Mouse (Mus musculus) neural tube, embryonic 12.5 days (tissue): ENCODE measurements around the gene Tbk1. TPM values are rescaled to one million over a fixed set of nuclear protein-coding genes. Genes with fewer than 3 reads are reported as not detected.

Experiments
- ATAC-seq: fragments of 200-750 bp; cut with Nextera tagmentation; 2 replicates; pipeline ENCODE4 v1.8.0; 2017; ENCODE audit warnings: low read depth, mild to moderate bottlenecking, moderate TSS enrichment, moderate library complexity; ENCODE audit not compliant: low FRiP score
- H3K27ac ChIP-seq: fragments of 300-500 bp; sonication (generic); 2 replicates; pipeline ENCODE4 v1.5.1; 2016
- H3K27me3 ChIP-seq: fragments of 300-500 bp; sonication (generic); replicated peaks from 2 replicates; pipeline ENCODE4 v1.6.1; 2016; ENCODE audit warnings: mild to moderate bottlenecking
- H3K36me3 ChIP-seq: fragments of 300-500 bp; sonication (generic); 2 replicates; pipeline ENCODE4 v1.6.1; 2016; ENCODE audit warnings: mild to moderate bottlenecking
- H3K4me1 ChIP-seq: fragments of 300-500 bp; sonication (generic); 2 replicates; pipeline ENCODE4 v1.6.1; 2016
- H3K4me2 ChIP-seq: fragments of 300-500 bp; sonication (generic); replicated peaks from 2 replicates; pipeline ENCODE4 v1.6.1; 2016; ENCODE audit warnings: mild to moderate bottlenecking
- H3K4me3 ChIP-seq: fragments of 300-500 bp; sonication (generic); 2 replicates; pipeline ENCODE4 v1.5.1; 2016
- H3K9ac ChIP-seq: fragments of 300-500 bp; sonication (generic); 2 replicates; pipeline ENCODE4 v1.6.1; 2016; ENCODE audit warnings: mild to moderate bottlenecking
- H3K9me3 ChIP-seq: fragments of 300-500 bp; sonication (generic); 2 replicates; pipeline ENCODE4 v1.6.1; 2016; ENCODE audit warnings: mild to moderate bottlenecking
- WGBS: fragments of 180-500 bp; shearing (Covaris S2); methylation state at CpG from one replicate; pipeline ENCODE4 v1.1.7; 2016; 5-methylcytosine and 5-hydroxymethylcytosine counted together
- polyA plus RNA-seq: library from polyadenylated mRNA; unstranded; fragments of >200 nt; fragmentation: Nextera tagmentation; extraction: Ambion mirVana; gene quantifications from 2 replicates; pipeline ENCODE4 v1.2.1, GENCODE M21; 2016

The Tbk1 gene
- polyA plus RNA-seq, 1 experiment from 2014 or later, result 35.8 TPM

- no peak for ATAC-seq
- no peak overlapping the region for H3K4me3 ChIP-seq
- H3K9me3 ChIP-seq, result no peaks in the 10 kb centered on the region
- no peak overlapping the region for H3K4me2 ChIP-seq
- no peaks in the 10 kb centered on the region for H3K27me3 ChIP-seq
- WGBS, result 94% methylated on average over 13 of the region's 13 CpGs
- H3K27ac ChIP-seq, result no peak overlapping the region
- no peak overlapping the region for H3K9ac ChIP-seq
- no peaks in the 10 kb centered on the region for H3K4me1 ChIP-seq
- H3K36me3 ChIP-seq, result peaks cover 80% of the 10 kb centered on the region
Observed at GRCm38 (mm10) chr10:121615146-121615870, 28.7 kb upstream of the Tbk1 start.

GRCm38 (mm10) chr10:121613570-121613969, 27.0 kb upstream of the Tbk1 start:
- ATAC-seq, result no peak
- Histone ChIP-seq H3K9me3 (no peaks in the 10 kb centered on the region), H3K27ac (no peak overlapping the region), H3K9ac (no peak overlapping the region), H3K36me3 (peaks cover 83% of the 10 kb centered on the region), H3K4me3 (no peak overlapping the region), H3K4me2 (no peak overlapping the region), H3K27me3 (no peaks in the 10 kb centered on the region), H3K4me1 (no peaks in the 10 kb centered on the region)
- 88% methylated on average over 13 of the region's 13 CpGs for WGBS

GRCm38 (mm10) chr10:121612448-121612847, 25.9 kb upstream of the Tbk1 start:
- no peaks in the 10 kb centered on the region for H3K4me1 ChIP-seq
- H3K9me3 ChIP-seq, result no peaks in the 10 kb centered on the region
- WGBS, result 95% methylated on average over 6 of the region's 6 CpGs
- no peak overlapping the region for H3K4me2 ChIP-seq
- no peak overlapping the region for H3K27ac ChIP-seq
- no peaks in the 10 kb centered on the region for H3K27me3 ChIP-seq
- ATAC-seq, result no peak
- H3K36me3 ChIP-seq, result peaks cover 82% of the 10 kb centered on the region
- no peak overlapping the region for H3K4me3 ChIP-seq
- H3K9ac ChIP-seq, result no peak overlapping the region

- Histone ChIP-seq H3K9me3 (no peaks in the 10 kb centered on the region), H3K27ac (no peak overlapping the region), H3K36me3 (peaks cover 82% of the 10 kb centered on the region), H3K27me3 (no peaks in the 10 kb centered on the region), H3K4me2 (no peak overlapping the region), H3K9ac (no peak overlapping the region), H3K4me1 (no peaks in the 10 kb centered on the region), H3K4me3 (no peak overlapping the region)
- no peak for ATAC-seq
- WGBS, result 87% methylated on average over 10 of the region's 10 CpGs
Observed at GRCm38 (mm10) chr10:121611587-121611986, 25.0 kb upstream of the Tbk1 start.

GRCm38 (mm10) chr10:121608177-121608576, 21.6 kb upstream of the Tbk1 start:
- H3K36me3 ChIP-seq, result peaks cover 88% of the 10 kb centered on the region
- H3K9ac ChIP-seq, result no peak overlapping the region
- H3K4me1 ChIP-seq, result no peaks in the 10 kb centered on the region
- no peaks in the 10 kb centered on the region for H3K27me3 ChIP-seq
- no peak for ATAC-seq
- 98% methylated on average over 10 of the region's 10 CpGs for WGBS
- no peaks in the 10 kb centered on the region for H3K9me3 ChIP-seq
- H3K27ac ChIP-seq, result no peak overlapping the region
- no peak overlapping the region for H3K4me3 ChIP-seq
- H3K4me2 ChIP-seq, result no peak overlapping the region

- H3K4me1 ChIP-seq, result no peaks in the 10 kb centered on the region
- H3K36me3 ChIP-seq, result peaks cover 92% of the 10 kb centered on the region
- no peak overlapping the region for H3K9ac ChIP-seq
- H3K27ac ChIP-seq, result no peak overlapping the region
- no peak overlapping the region for H3K4me3 ChIP-seq
- no peaks in the 10 kb centered on the region for H3K27me3 ChIP-seq
- no peak for ATAC-seq
- H3K4me2 ChIP-seq, result no peak overlapping the region
- no peaks in the 10 kb centered on the region for H3K9me3 ChIP-seq
- WGBS, result 95% methylated on average over 13 of the region's 13 CpGs
Observed at GRCm38 (mm10) chr10:121604632-121605344, 18.2 kb upstream of the Tbk1 start.

GRCm38 (mm10) chr10:121603556-121603955, 17.0 kb upstream of the Tbk1 start:
- no peak for ATAC-seq
- WGBS, result 95% methylated on average over 4 of the region's 4 CpGs

GRCm38 (mm10) chr10:121601272-121601671, 14.7 kb upstream of the Tbk1 start:
- Histone ChIP-seq H3K9ac (no peak overlapping the region), H3K9me3 (no peaks in the 10 kb centered on the region), H3K27me3 (no peaks in the 10 kb centered on the region), H3K4me1 (no peaks in the 10 kb centered on the region), H3K4me3 (no peak overlapping the region), H3K36me3 (peaks cover 95% of the 10 kb centered on the region), H3K27ac (no peak overlapping the region), H3K4me2 (no peak overlapping the region)
- no peak for ATAC-seq
- 89% methylated on average over 6 of the region's 6 CpGs for WGBS

More at GRCm38 (mm10) chr10:121603556-121603955, 17.0 kb upstream of the Tbk1 start:
- H3K27me3 ChIP-seq, result no peaks in the 10 kb centered on the region
- no peak overlapping the region for H3K4me3 ChIP-seq
- H3K4me2 ChIP-seq, result no peak overlapping the region
- H3K9ac ChIP-seq, result no peak overlapping the region
- no peak overlapping the region for H3K27ac ChIP-seq
- H3K36me3 ChIP-seq, result peaks cover 96% of the 10 kb centered on the region
- no peaks in the 10 kb centered on the region for H3K9me3 ChIP-seq
- H3K4me1 ChIP-seq, result no peaks in the 10 kb centered on the region

GRCm38 (mm10) chr10:121596580-121596979, 10.0 kb upstream of the Tbk1 start:
- Histone ChIP-seq H3K9me3 (no peaks in the 10 kb centered on the region), H3K4me3 (no peak overlapping the region), H3K4me1 (no peaks in the 10 kb centered on the region), H3K27ac (no peak overlapping the region), H3K9ac (no peak overlapping the region), H3K4me2 (no peak overlapping the region), H3K36me3 (peaks cover 69% of the 10 kb centered on the region), H3K27me3 (no peaks in the 10 kb centered on the region)
- no peak for ATAC-seq
- 91% methylated on average over 9 of the region's 9 CpGs for WGBS

GRCm38 (mm10) chr10:121591106-121591505, 4.5 kb upstream of the Tbk1 start:
- Histone ChIP-seq H3K27ac (no peak overlapping the region), H3K4me3 (no peak overlapping the region), H3K4me1 (no peaks in the 10 kb centered on the region), H3K4me2 (no peak overlapping the region), H3K9me3 (no peaks in the 10 kb centered on the region), H3K36me3 (peaks cover 26% of the 10 kb centered on the region), H3K27me3 (no peaks in the 10 kb centered on the region), H3K9ac (no peak overlapping the region)
- ATAC-seq, result no peak
- 92% methylated on average over 14 of the region's 14 CpGs for WGBS

GRCm38 (mm10) chr10:121587371-121587840, 819 bp upstream of the Tbk1 start:
- Histone ChIP-seq H3K27ac (no peak overlapping the region), H3K4me3 (peak overlapping the region; percentile 89; the same call in 1 of the 2 replicates), H3K36me3 (peaks cover 25% of the 10 kb centered on the region), H3K27me3 (no peaks in the 10 kb centered on the region), H3K4me1 (peaks cover 10% of the 10 kb centered on the region; the same call in 1 of the 2 replicates), H3K4me2 (peak overlapping the region; percentile 87), H3K9me3 (no peaks in the 10 kb centered on the region), H3K9ac (peak overlapping the region; percentile 93; the same call in 1 of the 2 replicates)
- ATAC-seq, result no peak
- 67% methylated on average over 6 of the region's 6 CpGs for WGBS

GRCm38 (mm10) chr10:121585791-121586642, 570 bp downstream of the Tbk1 start:
- Histone ChIP-seq H3K4me1 (peaks cover 10% of the 10 kb centered on the region; the same call in 1 of the 2 replicates), H3K9me3 (no peaks in the 10 kb centered on the region), H3K27me3 (no peaks in the 10 kb centered on the region), H3K4me3 (peak overlapping the region; percentile 89), H3K9ac (peak overlapping the region; percentile 93), H3K27ac (peak overlapping the region; percentile 20; the same call in 1 of the 2 replicates), H3K36me3 (peaks cover 34% of the 10 kb centered on the region), H3K4me2 (peak overlapping the region; percentile 87)
- 4% methylated on average over 45 of the region's 48 CpGs for WGBS
- peak; percentile 83 for ATAC-seq
